Mouse (Mus musculus) cerebellum, adult 2 months (tissue): ENCODE results near the gene Add2.

Experiments
- CTCF ChIP-seq: fragments of 200-500 bp; IDR thresholded peaks from 2 replicates; pipeline ENCODE4 v1.5.1; 2011; ENCODE audit warnings: low read depth, mild to moderate bottlenecking, control low read depth, low read length, moderate library complexity, borderline replicate concordance; ENCODE audit not compliant: insufficient read depth
- POLR2A ChIP-seq: fragments of 200-500 bp; IDR thresholded peaks from 2 replicates; pipeline ENCODE4 v1.6.1; 2011; ENCODE audit warnings: low read length, control low read depth, borderline replicate concordance; ENCODE audit not compliant: insufficient read depth

DNA sequence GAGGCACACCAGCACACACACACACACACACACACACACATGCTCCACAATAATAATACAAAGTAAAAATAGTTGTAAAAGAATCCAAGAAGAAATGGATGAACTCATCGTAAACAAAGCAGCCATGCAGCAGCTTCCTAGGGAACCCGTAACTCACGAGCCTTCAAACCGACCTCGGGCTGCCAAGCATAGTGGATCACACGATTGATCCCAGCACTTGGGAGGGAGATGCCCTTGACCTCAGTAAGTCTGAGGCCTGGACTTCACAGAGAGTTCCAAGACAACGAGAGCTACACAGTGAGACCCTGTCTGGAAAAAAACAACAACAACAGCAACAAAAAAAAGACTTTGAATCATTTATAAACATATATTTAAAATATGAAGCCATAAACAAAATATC is 133.1 kb downstream of the Add2 start:
- TF ChIP-seq POLR2A (no peak), CTCF (no peak)
